In the genomic region with DNA sequence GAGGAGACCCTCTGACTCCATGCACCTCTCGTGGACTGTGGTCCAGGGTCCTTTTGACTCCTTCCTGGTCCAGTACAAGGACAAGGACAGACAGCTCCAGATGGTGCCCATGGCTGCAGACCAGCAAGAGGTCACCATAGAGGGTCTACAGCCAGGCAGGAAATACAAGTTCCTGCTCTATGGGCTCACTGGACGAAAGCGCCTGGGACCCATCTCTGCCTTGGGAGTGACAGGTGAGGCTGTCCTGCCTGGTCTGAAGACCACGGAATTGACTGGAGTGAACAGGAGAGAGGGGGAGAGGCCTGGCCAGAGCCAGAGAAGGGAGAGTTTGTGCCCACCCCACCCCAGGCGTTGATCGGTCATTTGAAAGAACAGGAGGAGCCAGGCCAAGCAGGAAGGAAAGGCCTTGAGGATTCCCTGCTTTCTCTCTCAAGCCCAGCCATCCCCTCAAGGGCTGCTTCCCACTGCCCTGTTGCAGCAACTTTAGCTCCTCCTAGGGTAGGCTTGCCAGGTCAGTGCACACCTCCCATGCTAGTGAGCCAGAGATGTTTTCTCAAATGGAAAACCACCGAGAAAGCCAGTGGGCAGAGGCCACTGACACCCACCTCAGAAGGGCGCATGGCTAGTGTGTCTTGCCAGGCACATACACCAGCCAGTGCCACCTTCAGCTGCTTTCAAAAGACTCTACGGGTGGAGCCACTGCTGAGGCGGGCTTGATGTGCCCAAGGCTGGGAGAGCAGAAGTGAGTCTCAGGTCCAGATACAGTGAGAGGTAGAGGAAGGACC, we compare ENCODE assay signal across 14 mouse cellular contexts. TPM values are rescaled to one million over a fixed set of nuclear protein-coding genes. Genes with fewer than 3 reads are reported as not detected.
"Had no signal": no experiment of that assay in that cellular context is flagged by ENCODE, and none has a peak within 500 bp of the region (broad histone marks: within the 10 kb centered on the region; RNA-seq: fewer than 3 reads in every experiment).

No protein-coding gene starts in this region.

RNA-seq across cellular contexts. Expression of a gene that starts 7.0 kb away (rescaled TPM):
- total RNA-seq: megakaryocyte, adult 5-6 weeks; megakaryocyte-erythroid progenitor cell, adult 5-6 weeks had no signal
- polyA plus RNA-seq: lung, embryonic 14.5 days; lung, embryonic 16.5 days; midbrain, embryonic 10.5 days; midbrain, embryonic 12.5 days; midbrain, embryonic 14.5 days; midbrain, embryonic 16.5 days; myocyte; neural tube, embryonic 11.5 days; neural tube, embryonic 13.5 days; neural tube, embryonic 15.5 days; stomach, embryonic 14.5 days; thymus, postnatal 0 days had no signal
